Mouse (Mus musculus) ZHBTc4 (cell line): ENCODE measurements around the gene Apopt1.
"Not testable (repeated sequence)": the region's sequence is repeated elsewhere in the genome, so short reads cannot be mapped to it uniquely, and the experiment has no call there.

Experiments used
- DNase-seq: peaks from one replicate; pipeline ENCODE4 v3.0.0-alpha.2; 2011; ENCODE audit warnings: low read depth, low spot score

Apopt1 gene

DNA sequence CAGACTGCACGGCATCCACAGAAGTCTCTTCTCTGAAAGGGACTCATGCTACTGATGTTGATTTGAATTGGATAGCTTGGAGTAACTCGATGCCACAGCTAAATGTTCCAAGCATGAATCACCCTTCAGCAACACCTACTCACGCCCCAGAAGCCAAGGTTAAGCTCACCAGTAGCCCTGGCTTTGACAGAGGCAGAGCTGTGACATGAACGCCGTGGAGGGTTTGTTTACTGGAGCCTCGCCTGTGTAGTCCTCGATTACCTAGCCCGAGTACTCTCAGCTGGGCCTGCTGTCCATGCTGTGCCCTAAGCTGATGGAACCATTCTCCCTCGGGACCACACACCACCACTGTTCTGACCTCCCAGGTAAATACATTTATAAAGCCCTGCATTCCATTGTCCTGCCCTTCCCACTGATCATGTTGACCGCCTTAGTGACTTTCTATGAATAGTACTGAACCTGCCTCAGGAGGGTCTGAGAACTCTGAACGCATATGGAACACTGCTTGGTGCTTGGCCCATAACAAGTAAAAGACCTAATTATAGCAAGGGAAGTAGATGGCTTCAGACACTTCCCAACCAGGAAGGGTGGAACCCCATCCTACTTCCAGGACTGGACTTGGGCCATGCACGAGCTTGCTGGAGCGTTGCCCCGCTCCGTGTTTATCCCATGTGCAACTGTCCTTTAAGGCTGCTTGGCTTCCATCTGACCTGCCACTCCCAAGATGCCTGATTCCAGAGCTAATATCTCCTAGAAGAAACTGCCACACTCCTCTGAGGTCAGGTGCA lies 7.7 kb upstream of the Apopt1 start:
- DNase-seq = no peak

DNA sequence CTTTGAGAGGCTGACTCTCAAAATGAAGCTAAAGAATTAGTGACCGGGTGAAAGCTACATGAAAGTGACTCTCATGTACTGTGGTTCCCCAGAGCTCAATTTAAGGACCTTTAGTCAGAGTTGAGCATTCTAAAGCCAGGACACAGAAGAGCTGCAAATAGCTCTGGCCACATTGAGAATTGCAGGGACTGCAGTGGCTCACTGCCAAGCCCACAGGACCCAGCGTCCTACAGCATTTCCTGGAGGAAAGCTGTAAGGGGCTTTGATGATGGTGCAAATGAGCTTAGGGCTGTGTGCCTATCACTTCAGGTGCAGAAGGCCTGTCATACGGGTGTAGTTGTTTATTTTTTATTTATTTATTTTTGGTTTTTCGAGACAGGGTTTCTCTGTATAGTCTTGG lies 4.9 kb upstream of the Apopt1 start:
- DNase-seq = no peak

DNA sequence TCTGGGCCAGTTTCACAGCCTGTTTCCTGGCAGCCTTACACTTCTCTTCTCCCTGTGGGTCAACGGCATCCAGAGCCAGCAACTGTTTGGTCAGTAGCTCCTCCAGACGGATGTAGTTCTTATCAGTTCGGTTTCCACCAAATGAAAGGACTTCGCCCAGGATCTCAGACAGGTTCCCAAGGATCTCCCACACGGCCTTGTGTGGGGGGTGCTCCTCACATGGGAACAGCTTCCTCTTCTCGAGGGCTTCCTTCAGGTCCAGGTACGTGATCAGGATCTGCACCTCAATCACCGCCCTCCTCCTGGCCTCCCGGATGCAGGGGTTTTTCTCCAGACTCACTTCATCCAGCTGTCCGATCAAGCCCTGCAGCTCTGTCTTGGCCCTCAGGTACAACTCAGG lies 3.0 kb upstream of the Apopt1 start:
- no peak for DNase-seq

DNA sequence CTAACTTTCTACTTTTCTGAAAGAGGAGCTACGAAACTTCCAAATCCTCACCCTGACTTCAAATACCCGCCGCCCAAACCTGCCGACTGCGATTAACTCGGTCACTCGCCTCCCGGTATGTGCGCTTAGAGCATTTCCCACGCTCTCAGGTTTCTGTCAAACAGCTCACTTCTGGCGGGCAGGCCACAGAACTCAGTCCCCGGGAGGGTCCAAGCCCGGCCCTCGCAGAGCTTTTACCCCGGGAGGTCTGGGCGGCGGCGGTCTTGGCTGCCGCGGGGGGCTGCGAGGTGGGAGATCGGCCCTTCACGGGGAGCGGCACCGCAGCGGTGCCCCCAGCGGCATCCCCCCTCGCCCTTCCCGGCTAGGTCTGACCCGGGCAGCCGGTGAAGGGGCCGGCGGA lies 585 bp upstream of the Apopt1 start:
- peak; percentile 62 for DNase-seq

DNA sequence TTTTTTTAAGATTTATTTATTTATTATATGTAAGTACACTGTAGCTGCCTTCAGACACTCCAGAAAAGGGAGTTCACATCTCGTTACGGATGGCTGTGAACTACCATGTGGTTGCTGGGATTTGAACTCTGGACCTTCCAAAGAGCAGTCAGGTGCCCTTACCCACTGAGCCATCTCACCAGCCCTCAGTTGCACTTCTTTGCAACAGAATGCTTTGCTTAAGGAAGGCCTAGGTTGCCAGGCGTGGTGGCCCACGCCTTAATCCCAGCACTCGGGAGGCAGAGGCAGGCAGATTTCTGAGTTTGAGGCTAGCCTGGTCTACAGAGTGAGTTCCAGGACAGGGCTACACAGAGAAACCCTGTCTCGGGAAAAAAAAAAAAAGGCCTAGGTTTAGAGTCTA lies 819 bp downstream of the Apopt1 start:
- not testable (repeated sequence) for DNase-seq

DNA sequence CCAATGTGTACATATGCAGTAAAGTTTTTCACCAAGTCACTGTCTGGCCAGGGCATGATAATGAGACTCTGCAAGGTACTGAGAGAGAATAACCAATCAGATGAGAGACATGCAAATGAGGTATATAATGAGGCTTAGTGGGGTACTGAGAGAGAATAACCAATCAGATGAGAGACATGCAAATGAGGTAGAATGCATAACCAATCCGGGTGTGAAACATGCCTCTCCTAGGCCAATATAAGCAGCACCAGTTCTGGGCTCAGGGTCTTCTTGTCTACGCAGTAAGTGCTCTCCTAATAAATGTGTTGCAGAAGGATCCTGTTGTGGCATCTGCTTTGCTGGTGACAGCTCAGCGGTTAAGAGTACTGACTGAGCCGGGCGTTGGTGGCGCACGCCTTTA lies 3.4 kb downstream of the Apopt1 start:
- DNase-seq = peak; percentile 70

DNA sequence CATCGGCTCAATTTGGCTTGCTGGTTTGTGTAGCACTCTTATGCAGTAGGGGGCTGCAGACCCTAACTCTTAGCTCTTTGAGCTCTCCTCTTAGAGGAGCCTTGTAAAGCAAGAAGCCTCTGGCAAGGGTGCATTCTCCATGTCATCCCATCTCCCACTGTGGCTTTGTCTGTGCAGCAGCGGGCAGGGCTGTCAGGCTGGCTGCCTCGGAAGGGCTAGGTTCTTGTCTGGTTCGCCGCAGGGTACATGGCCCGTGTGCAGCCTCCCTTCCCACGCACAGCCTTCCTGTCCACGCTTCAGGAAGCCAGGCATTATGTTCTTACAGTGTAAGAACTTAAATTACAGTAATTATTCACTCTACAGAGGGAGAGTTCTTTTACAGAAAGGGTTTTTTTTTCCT lies 5.6 kb downstream of the Apopt1 start:
- DNase-seq = no peak

DNA sequence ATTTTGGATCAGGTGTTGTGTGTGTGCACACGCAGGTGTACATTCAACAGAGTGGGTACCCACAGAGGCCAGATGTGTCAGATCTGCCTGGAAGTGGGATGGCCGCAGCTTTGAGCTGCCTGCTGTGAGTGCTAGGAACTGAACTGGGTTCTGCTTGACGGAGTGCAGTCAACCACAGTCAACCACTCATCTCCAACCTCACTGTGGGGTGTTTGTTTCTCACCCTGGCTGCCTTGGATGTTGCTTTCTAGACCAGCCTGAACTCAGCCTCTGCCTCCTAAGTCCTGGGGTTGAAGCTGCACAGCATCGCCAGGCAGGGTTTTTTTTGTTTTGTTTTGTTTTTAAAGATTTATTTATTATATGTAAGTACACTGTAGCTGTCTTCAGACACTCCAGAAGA lies 7.2 kb downstream of the Apopt1 start:
- DNase-seq = no peak

DNA sequence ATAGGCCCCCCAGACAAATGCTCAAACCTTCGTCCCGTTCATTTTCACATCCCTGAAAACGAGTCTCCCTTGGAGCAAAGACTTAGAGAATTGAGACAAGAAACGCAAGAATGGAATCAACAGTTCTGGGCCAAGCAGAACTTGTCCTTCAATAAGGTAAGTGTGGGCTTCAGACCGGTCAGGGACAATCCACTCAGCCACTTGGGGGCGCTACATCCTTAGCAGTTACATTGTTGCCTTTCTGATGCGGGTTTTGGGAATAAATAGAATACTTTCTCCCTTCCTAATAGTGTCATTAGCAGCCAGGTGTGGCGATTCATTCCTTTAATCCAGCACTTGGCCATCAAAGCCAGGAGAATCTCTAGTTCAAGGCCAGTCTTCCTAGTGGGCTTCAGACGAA lies 9.6 kb downstream of the Apopt1 start:
- DNase-seq = peak; percentile 76

DNA sequence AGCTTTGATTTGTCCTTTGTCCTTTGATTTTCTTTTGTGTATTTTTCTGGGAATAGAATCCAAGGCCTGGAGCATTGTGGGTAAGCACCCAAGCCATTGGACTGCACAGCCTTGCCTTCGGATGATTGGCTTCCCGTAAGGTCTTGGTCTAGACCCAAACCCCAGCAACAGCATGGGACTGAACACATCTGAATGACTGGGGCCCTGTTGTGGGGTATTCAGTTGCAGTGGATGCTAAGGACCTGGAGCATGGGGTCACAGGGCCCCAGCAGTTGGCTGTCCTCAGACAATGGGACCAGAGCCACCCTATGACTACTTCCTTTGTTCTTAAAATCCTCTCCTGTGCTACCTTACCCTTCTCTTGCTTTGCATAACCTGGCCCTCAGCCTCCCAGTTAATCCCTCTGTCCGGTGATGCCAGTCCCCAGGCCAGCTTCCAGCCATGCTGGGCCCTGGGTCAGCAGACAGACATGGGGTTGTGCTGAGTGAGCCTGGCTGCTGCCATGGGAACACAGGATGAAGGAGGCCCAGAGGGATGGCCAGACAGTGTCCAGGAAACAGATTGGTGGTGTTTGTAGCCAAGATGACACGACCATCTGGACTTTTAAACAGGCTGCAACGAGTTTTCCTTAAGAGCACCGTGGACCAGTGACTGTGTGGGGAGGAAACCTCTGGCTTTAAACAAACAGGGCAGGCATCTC lies 11.7 kb downstream of the Apopt1 start:
- DNase-seq = no peak

DNA sequence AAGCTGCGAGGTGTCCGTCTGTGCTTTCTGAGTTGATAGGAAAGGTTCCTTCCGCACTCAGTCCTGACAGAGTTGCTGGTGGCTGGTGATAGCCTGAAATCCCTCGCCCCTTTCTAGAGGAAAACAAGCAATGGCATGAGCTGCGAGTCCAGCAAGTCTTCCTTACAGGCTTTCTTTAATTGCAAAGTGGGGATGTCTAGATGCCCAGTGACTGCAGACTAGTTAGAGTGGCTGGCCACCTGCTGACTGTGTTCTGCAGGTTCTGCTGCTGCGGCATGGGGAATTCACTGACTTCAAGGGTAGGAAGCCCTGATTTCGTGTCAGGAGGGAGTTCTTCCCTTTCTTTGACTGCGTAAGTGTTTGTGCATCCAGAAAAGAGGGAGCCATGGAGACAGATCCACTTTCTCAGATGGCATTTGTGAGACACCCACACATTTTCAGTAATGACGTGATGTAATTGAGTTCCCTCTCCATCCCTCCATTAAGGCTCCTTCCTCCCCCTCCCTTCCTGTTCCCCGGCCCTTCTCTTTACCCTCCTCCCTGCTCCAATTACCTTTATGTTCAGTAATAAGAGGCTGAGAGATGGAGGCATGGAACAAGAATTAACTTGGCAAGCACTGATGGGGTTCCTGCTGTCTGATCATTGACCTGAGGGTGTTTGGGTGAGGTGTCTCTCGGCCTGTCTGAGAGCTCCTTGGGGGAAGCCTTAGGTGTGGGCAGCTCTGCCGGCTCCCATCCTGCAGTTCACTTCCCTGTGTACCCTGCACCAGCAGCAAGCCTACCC lies 12.5 kb downstream of the Apopt1 start:
- no peak for DNase-seq

DNA sequence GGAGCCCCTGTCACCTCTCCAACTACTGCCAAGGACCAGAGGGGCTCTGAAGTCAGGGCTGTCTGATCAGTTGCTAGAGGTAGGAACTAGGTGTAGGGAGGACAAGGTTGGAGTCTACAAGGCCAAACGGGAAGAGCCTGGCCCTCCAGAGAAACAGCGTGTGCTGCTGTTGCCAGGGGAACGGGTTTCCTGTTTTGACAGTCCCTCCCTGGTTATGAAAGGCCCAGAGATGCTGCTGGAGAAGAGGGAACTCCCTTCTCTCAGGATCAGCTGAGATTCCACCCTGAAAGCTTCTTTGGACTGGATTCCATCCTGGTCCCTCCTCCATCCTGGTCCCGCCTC lies 13.0 kb downstream of the Apopt1 start:
- peak; percentile 67 for DNase-seq

DNA sequence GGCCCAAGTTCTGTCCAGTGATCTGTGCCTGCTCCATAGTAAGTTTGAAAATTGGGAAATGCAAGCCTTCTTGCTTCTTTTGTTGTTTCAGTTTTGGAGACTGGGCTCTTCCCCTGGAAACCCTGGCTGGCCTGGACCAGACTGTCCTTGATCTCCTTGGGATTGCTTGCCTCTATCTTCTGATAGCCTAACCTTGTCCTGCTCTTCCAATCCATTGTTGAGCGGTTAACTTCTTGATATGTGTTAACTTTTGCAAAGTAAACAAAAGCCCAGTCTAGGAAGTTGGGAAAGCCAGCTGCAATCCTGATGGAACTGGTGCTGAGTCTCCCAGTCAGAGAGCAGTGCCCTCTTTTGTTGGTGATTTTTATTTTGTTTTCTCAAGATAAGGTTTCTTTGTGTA lies 14.9 kb downstream of the Apopt1 start:
- DNase-seq = peak; percentile 86

DNA sequence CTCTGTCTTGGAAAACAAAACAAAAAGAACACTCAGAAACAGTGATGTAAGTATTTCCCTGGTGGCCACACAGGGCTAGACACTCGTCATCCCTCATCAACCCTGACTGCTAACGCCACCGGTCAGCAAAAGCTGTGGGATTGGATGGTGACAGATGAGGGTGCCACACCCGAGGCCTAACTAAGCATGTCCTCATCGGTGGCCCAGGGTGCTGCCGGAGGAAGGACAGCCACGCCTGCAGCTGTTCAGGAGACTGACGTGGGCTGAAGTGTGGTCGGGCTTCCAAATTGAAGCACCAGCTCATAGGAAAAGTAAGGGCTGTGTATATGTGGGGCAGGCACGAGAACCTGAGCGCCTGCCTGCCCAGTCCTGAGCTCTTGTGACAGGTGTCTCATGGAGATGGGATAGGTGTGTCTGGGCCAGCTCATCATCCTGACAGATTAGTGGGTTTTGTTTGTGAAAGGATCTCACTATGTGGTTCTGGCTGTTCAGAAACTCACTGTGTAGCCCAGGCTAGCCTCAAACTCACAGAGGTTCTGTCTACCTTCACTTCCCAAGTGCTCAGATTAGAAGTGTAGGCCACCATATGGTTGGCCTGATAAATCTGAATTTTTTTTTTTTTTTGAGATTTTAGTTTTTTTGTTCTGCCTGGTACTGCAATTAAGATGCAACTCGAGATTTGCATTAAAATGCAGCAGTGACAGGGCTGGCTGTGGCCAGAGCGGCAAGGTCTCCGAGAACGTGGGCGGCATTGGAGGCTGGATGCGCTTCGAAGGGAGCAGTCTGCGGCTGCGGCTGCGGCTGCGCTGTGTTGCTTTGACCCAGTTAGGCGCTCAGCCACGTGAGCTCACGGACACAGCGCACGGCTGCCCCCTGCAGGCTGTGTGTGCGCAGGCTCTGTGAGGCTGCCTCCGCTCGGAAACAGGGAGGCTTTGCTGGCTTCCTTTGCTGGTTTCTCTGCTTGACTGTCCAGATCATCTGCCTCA lies 19.1 kb downstream of the Apopt1 start:
- peak; percentile 96 for DNase-seq

DNA sequence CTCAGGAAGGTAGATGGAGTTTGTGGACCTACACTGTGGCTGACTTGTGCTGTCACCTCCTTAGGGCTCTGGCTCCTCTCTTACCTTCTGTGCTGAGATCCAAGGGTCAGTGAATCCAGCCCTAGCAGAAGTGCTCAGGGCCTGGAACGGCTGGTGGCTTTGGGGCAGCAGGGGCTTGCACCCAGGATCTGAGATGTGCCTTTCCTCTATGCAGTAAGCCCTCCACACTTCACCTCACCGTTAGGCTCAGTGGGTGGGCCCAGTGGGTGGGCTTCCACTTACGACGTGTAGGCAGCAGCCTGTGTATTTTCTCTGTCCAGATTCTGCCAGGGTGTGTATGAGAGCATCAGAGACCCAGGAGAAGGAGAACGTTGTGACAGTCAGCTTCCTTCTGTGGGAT lies 19.9 kb downstream of the Apopt1 start:
- DNase-seq = no peak

DNA sequence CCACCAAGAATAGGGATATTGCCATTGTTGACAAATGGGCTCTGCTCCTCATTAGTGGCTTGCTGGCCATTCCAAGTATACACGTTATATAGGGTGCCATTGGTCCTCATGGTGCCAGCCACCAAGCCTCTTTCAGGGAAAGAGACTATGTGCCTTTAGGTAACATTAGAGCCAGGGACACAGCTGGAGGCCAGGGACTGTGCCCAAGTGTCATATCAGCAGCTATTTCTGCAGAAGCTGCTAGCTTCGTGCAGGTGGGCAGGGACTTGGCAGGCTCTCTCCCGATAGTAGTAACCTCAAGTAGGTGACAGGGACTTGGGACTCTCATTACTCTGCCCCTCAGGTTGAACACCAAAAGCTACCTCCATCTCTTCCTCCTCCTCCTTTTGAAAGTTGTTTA lies 21.9 kb downstream of the Apopt1 start:
- DNase-seq = no peak

DNA sequence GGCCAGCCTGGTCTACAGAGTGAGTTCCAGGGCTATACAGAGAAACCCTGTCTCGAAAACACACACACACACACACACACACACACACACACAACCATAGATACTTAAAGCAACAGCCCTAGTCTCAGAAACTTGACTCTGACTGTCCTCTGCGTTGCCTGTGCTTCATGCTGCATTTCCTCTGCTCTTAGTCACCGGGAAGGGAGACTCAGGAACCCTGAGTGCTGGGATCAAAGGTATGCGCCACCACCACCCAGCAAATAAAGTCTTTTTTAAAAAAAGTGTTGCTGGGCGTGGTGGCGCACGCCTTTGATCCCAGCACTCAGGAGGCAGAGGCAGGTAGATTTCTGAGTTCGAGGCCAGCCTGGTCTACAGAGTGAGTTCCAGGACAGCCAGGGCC lies 23.6 kb downstream of the Apopt1 start:
- DNase-seq = peak; percentile 57

DNA sequence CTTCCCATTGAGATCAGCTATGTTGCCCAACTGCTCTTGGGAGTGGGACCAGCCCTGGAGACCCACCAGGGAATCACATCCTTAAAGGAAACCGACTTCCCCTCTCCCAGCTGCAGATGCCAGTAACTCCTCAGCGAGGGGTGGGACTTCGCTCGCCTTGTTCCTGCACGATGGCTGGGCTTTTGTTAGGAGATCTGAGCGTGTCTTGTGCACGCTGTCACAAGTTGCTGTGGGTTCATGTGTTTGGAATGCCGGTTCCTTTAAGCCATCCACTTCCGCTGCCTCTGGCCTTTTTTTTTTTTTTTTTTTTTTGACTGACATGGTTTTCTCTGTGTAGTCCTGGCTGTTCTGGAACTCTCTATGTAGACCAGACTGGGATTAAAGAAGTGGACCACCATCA lies 24.3 kb downstream of the Apopt1 start:
- peak; percentile 79 for DNase-seq

DNA sequence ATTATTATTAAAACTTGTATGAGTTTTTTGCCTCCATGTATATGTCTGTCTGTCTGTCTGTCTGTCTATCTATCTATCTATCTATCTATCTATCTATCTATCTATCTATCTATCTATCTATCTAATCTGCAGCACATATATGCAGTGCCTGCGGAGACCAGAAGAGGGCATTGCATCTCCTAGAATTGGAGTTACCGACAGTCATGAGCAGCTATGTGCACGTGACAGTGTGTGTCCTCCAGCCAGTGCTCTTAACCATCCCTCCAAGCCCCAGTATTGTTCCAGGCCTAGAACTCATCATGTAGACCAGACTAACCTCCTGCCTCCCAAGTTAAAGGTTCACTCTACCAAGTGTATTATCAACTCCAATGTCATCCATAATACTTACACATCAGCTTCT lies 25.7 kb downstream of the Apopt1 start:
- peak; percentile 90 for DNase-seq

DNA sequence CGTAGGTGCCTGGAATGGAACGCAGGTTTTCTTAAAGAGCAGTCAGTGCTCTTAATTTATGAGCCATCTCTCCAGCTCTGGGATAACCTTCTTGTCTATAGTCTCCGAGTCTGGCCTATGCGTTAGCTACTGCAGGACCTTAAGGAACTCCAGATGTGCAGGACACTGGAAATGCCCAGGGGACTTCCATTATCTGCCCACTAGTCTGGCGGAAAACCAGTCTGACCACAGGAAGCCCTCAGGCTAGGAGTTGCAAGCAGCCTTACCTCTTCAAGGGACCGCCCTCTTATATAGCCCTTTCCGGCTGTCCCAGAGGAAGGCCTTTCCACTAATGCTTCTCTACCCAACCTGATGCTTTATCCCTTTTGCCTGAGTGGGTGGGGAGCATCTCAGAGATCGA lies 28.3 kb downstream of the Apopt1 start:
- DNase-seq = no peak

DNA sequence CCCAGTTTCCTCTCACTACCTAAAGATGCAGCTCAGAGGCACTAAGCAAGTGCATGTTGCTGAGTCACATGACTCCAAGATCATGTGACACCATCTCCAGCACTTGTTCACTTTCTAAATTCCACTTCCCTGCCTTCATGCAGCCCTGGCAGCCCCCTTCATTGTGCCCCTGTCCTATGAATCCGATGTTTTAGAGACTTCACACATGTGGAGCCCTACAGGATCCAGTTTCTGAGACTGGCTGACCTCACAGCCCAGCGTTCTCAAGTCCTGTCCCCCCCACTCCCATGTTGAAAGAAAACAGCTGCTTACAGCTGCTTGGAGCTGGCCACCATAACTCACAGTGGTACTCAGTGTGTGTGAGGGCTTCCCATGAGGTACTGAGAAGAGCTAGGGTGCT lies 30.4 kb downstream of the Apopt1 start:
- peak; percentile 75 for DNase-seq
